In the genomic region with DNA sequence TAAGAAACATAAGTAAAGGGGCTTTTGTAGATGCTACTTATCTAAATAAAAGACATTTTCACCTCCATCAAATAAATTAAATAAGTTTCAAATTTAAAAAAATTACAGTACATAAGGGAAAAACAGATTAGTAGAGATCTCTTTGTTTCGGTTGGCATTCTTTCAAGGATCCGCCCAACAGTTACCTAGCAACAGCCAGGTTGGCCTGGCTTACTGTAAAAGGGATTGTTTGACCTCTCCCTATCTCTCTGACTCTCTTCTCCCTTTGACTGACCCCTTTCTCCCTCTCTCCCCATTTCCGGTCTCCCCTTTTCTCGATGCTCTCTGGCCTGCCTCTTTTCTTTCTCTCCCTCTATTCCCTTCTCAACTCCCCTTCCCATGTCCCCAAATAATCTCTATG, we compare ENCODE assay signal across 17 mouse cellular contexts.
DNase-seq lines count a peak whose midpoint lies in the region; ATAC-seq and TF ChIP-seq lines count a peak whose summit lies in the region.
"Had no signal": no experiment of that assay in that cellular context is flagged by ENCODE, and none has a peak within 500 bp of the region (broad histone marks: within the 10 kb centered on the region; RNA-seq: fewer than 3 reads in every experiment).

No protein-coding gene starts in this region.

- no peak for TF ChIP-seq POLR2A in testis, adult 2 months (IDR thresholded peaks at IDR 0.05; ENCODE audit: control insufficient read depth, low read depth, low read length)

- DNase-seq in forebrain, embryonic 10.5 days (ENCODE audit: extremely low spot score, low spot score): no peak
- DNase-seq in hindbrain, embryonic 10.5 days (ENCODE audit: low spot score): no peak
- no peak for DNase-seq in testis, postnatal 14 days (ENCODE audit: low spot score)
- DNase-seq in retina, postnatal 1 day: peak; percentile 34
- DNase-seq in right cerebral cortex, adult 2 months (ENCODE audit: low spot score in 2 of 2): no peak
- DNase-seq: cerebellum, adult 9-11 months; embryo, embryonic 11 days; heart, postnatal 4 days; kidney, postnatal 10 days; lung, adult 18-20 months; right cerebral cortex, adult 18-20 months had no signal

- no peaks in the 10 kb centered on the region; the same call in 1 of the 2 replicates for H3K27me3 ChIP-seq in forebrain, embryonic 10.5 days (ENCODE audit: poor library complexity, severe bottlenecking)
- no peaks in the 10 kb centered on the region for H3K27me3 ChIP-seq in forebrain, embryonic 12.5 days
- no peaks in the 10 kb centered on the region for H3K27me3 ChIP-seq in hindbrain, embryonic 10.5 days (ENCODE audit: insufficient read depth, poor library complexity, severe bottlenecking)
- no peaks in the 10 kb centered on the region for H3K27me3 ChIP-seq in hindbrain, embryonic 12.5 days
- no peaks in the 10 kb centered on the region for H3K27me3 ChIP-seq in testis, adult 2 months (ENCODE audit: control insufficient read depth, insufficient read depth, low read length)
- H3K27me3 ChIP-seq: limb, embryonic 15.5 days; midbrain, embryonic 13.5 days had no signal

- no peak overlapping the region for H3K9ac ChIP-seq in forebrain, embryonic 12.5 days
- no peak overlapping the region for H3K9ac ChIP-seq in hindbrain, embryonic 12.5 days
- H3K9ac ChIP-seq: limb, embryonic 15.5 days; midbrain, embryonic 13.5 days had no signal

- H3K4me2 ChIP-seq in forebrain, embryonic 12.5 days: no peak overlapping the region
- H3K4me2 ChIP-seq in hindbrain, embryonic 12.5 days (replicated peaks): no peak overlapping the region
- H3K4me2 ChIP-seq: limb, embryonic 15.5 days had no signal

- no peak overlapping the region for H3K4me3 ChIP-seq in forebrain, embryonic 10.5 days
- H3K4me3 ChIP-seq in forebrain, embryonic 12.5 days (replicated peaks): no peak overlapping the region
- H3K4me3 ChIP-seq in hindbrain, embryonic 10.5 days: no peak overlapping the region
- no peak overlapping the region for H3K4me3 ChIP-seq in hindbrain, embryonic 12.5 days
- peak overlapping the region; percentile 69 for H3K4me3 ChIP-seq in testis, adult 2 months (ENCODE audit: control insufficient read depth, low read depth, low read length)
- H3K4me3 ChIP-seq: limb, embryonic 15.5 days; midbrain, embryonic 13.5 days had no signal

- ATAC-seq in forebrain, embryonic 12.5 days (ENCODE audit: low FRiP score): no peak
- no peak for ATAC-seq in hindbrain, embryonic 12.5 days (ENCODE audit: low FRiP score)

- no peaks in the 10 kb centered on the region for H3K9me3 ChIP-seq in forebrain, embryonic 10.5 days
- no peaks in the 10 kb centered on the region for H3K9me3 ChIP-seq in forebrain, embryonic 12.5 days
- no peaks in the 10 kb centered on the region for H3K9me3 ChIP-seq in hindbrain, embryonic 10.5 days
- no peaks in the 10 kb centered on the region for H3K9me3 ChIP-seq in hindbrain, embryonic 12.5 days (replicated peaks)
- H3K9me3 ChIP-seq: limb, embryonic 15.5 days; midbrain, embryonic 13.5 days had no signal

- 60% methylated on average over 4 of the region's 4 CpGs for WGBS in forebrain, embryonic 10.5 days
- 50% methylated on average over 4 of the region's 4 CpGs for WGBS in forebrain, embryonic 12.5 days
- 53% methylated on average over 4 of the region's 4 CpGs for WGBS in hindbrain, embryonic 10.5 days
- WGBS in hindbrain, embryonic 12.5 days: 44% methylated on average over 4 of the region's 4 CpGs

- peaks cover 34% of the 10 kb centered on the region for H3K4me1 ChIP-seq in forebrain, embryonic 10.5 days
- peaks cover 17% of the 10 kb centered on the region for H3K4me1 ChIP-seq in forebrain, embryonic 12.5 days
- H3K4me1 ChIP-seq in hindbrain, embryonic 10.5 days (replicated peaks): peaks cover 45% of the 10 kb centered on the region
- H3K4me1 ChIP-seq in hindbrain, embryonic 12.5 days: peaks cover 24% of the 10 kb centered on the region
- H3K4me1 ChIP-seq in testis, adult 2 months (ENCODE audit: control insufficient read depth, insufficient read depth, low read length): peaks cover 18% of the 10 kb centered on the region

- TF ChIP-seq CTCF in testis, adult 2 months (IDR thresholded peaks at IDR 0.05; ENCODE audit: control insufficient read depth, insufficient read depth, insufficient replicate concordance, low read depth, low read length): no peak

- H3K27ac ChIP-seq in forebrain, embryonic 10.5 days: peak overlapping the region; percentile 81
- H3K27ac ChIP-seq in forebrain, embryonic 12.5 days: no peak overlapping the region
- peak overlapping the region; percentile 85 for H3K27ac ChIP-seq in hindbrain, embryonic 10.5 days
- no peak overlapping the region for H3K27ac ChIP-seq in hindbrain, embryonic 12.5 days
- peak overlapping the region; percentile 39; the same call in 1 of the 2 replicates for H3K27ac ChIP-seq in testis, adult 2 months (ENCODE audit: control insufficient read depth, insufficient read depth, low read depth, low read length)
- H3K27ac ChIP-seq: macrophage; midbrain, embryonic 13.5 days had no signal

- no peaks in the 10 kb centered on the region for H3K36me3 ChIP-seq in forebrain, embryonic 10.5 days (replicated peaks)
- no peaks in the 10 kb centered on the region for H3K36me3 ChIP-seq in forebrain, embryonic 12.5 days (replicated peaks)
- H3K36me3 ChIP-seq in hindbrain, embryonic 10.5 days: no peaks in the 10 kb centered on the region
- H3K36me3 ChIP-seq in hindbrain, embryonic 12.5 days: no peaks in the 10 kb centered on the region
- H3K36me3 ChIP-seq in testis, adult 2 months (ENCODE audit: control insufficient read depth, insufficient read depth, low read length): no peaks in the 10 kb centered on the region
- H3K36me3 ChIP-seq: limb, embryonic 15.5 days; midbrain, embryonic 13.5 days had no signal

Comparison
In these comparisons a context has a peak if more than half of its experiments do, and no peak if none do; other contexts are left out.
1. H3K27ac ChIP-seq: peak in forebrain, embryonic 10.5 days (single experiment), hindbrain, embryonic 10.5 days (single experiment) and testis, adult 2 months (single experiment); none in forebrain, embryonic 12.5 days (single experiment) and hindbrain, embryonic 12.5 days (single experiment).